Mouse (Mus musculus): Measurements from ENCODE around the gene Fam219b. TPM values are rescaled to one million over a fixed set of nuclear protein-coding genes. Genes with fewer than 3 reads are reported as not detected.
A peak's percentile ranks its signal among the peaks of the same experiment; 100 is the strongest.

The Fam219b gene
- total RNA-seq, 1 experiment from 2014 or later = 13.8 TPM

- ATAC-seq (ENCODE audit: extremely low read depth, insufficient number of reproducible peaks, low FRiP score, poor library complexity, severe bottlenecking) = no peak
Observed at GRCm38 (mm10) chr9:57522861-57523246, 14.5 kb upstream of the Fam219b start.

- ATAC-seq (ENCODE audit: extremely low read depth, insufficient number of reproducible peaks, low FRiP score, poor library complexity, severe bottlenecking) = peak; percentile 50; the same call in 1 of the 2 replicates
Observed at GRCm38 (mm10) chr9:57523754-57524153, 13.6 kb upstream of the Fam219b start.

GRCm38 (mm10) chr9:57524439-57524838, 12.9 kb upstream of the Fam219b start:
- no peak for ATAC-seq (ENCODE audit: extremely low read depth, insufficient number of reproducible peaks, low FRiP score, poor library complexity, severe bottlenecking)

- no peak for ATAC-seq (ENCODE audit: extremely low read depth, insufficient number of reproducible peaks, low FRiP score, poor library complexity, severe bottlenecking)
Observed at GRCm38 (mm10) chr9:57525516-57525915, 11.8 kb upstream of the Fam219b start.

- no peak for ATAC-seq (ENCODE audit: extremely low read depth, insufficient number of reproducible peaks, low FRiP score, poor library complexity, severe bottlenecking)
Observed at GRCm38 (mm10) chr9:57526435-57526834, 10.9 kb upstream of the Fam219b start.

GRCm38 (mm10) chr9:57531946-57532345, 5.4 kb upstream of the Fam219b start:
- no peak for ATAC-seq (ENCODE audit: extremely low read depth, insufficient number of reproducible peaks, low FRiP score, poor library complexity, severe bottlenecking)

GRCm38 (mm10) chr9:57536362-57536761, 966 bp upstream of the Fam219b start:
- ATAC-seq (ENCODE audit: extremely low read depth, insufficient number of reproducible peaks, low FRiP score, poor library complexity, severe bottlenecking) = no peak

GRCm38 (mm10) chr9:57537728-57538181, 427 bp downstream of the Fam219b start:
- ATAC-seq (ENCODE audit: extremely low read depth, insufficient number of reproducible peaks, low FRiP score, poor library complexity, severe bottlenecking) = no peak

GRCm38 (mm10) chr9:57539550-57539949, 2.2 kb downstream of the Fam219b start:
- no peak for ATAC-seq (ENCODE audit: extremely low read depth, insufficient number of reproducible peaks, low FRiP score, poor library complexity, severe bottlenecking)

- ATAC-seq (ENCODE audit: extremely low read depth, insufficient number of reproducible peaks, low FRiP score, poor library complexity, severe bottlenecking) = peak; percentile 46; the same call in 1 of the 2 replicates
Observed at GRCm38 (mm10) chr9:57541312-57541711, 4.0 kb downstream of the Fam219b start.

GRCm38 (mm10) chr9:57543951-57544350, 6.6 kb downstream of the Fam219b start:
- ATAC-seq (ENCODE audit: extremely low read depth, insufficient number of reproducible peaks, low FRiP score, poor library complexity, severe bottlenecking) = no peak

GRCm38 (mm10) chr9:57547287-57547686, 10.0 kb downstream of the Fam219b start:
- ATAC-seq (ENCODE audit: extremely low read depth, insufficient number of reproducible peaks, low FRiP score, poor library complexity, severe bottlenecking) = no peak

GRCm38 (mm10) chr9:57547869-57548268, 10.5 kb downstream of the Fam219b start:
- no peak for ATAC-seq (ENCODE audit: extremely low read depth, insufficient number of reproducible peaks, low FRiP score, poor library complexity, severe bottlenecking)

- no peak for ATAC-seq (ENCODE audit: extremely low read depth, insufficient number of reproducible peaks, low FRiP score, poor library complexity, severe bottlenecking)
Observed at GRCm38 (mm10) chr9:57549186-57549585, 11.9 kb downstream of the Fam219b start.

- ATAC-seq (ENCODE audit: extremely low read depth, insufficient number of reproducible peaks, low FRiP score, poor library complexity, severe bottlenecking) = no peak
Observed at GRCm38 (mm10) chr9:57550126-57550862, 13.0 kb downstream of the Fam219b start.

- no peak for ATAC-seq (ENCODE audit: extremely low read depth, insufficient number of reproducible peaks, low FRiP score, poor library complexity, severe bottlenecking)
Observed at GRCm38 (mm10) chr9:57552139-57552887, 15.0 kb downstream of the Fam219b start, which contains the start of gene Mpi. Mpi (minus strand) TSS chr9:57552763.

GRCm38 (mm10) chr9:57553119-57553518, 15.8 kb downstream of the Fam219b start:
- ATAC-seq (ENCODE audit: extremely low read depth, insufficient number of reproducible peaks, low FRiP score, poor library complexity, severe bottlenecking) = no peak

GRCm38 (mm10) chr9:57554753-57555152, 17.4 kb downstream of the Fam219b start:
- no peak for ATAC-seq (ENCODE audit: extremely low read depth, insufficient number of reproducible peaks, low FRiP score, poor library complexity, severe bottlenecking)

GRCm38 (mm10) chr9:57557215-57557614, 19.9 kb downstream of the Fam219b start:
- ATAC-seq (ENCODE audit: extremely low read depth, insufficient number of reproducible peaks, low FRiP score, poor library complexity, severe bottlenecking) = no peak

GRCm38 (mm10) chr9:57558625-57559024, 21.3 kb downstream of the Fam219b start:
- ATAC-seq (ENCODE audit: extremely low read depth, insufficient number of reproducible peaks, low FRiP score, poor library complexity, severe bottlenecking) = no peak

Data from neutrophil, adult 5-6 weeks (primary cell).